Mouse (Mus musculus): Measurements from ENCODE around the gene Papss2.

Gene Papss2

GRCm38 (mm10) chr19:32595506-32596286 is at the start of gene Papss2:
Gene Papss2, plus strand, starts transcription at chr19:32595790.
- peak; percentile 68 to 79 for DNase-seq

GRCm38 (mm10) chr19:32547396-32547795 is 48.2 kb upstream of the Papss2 start:
- DNase-seq = no peak

GRCm38 (mm10) chr19:32548202-32548601 is 47.4 kb upstream of the Papss2 start:
- no peak for DNase-seq

GRCm38 (mm10) chr19:32550446-32550845 is 45.1 kb upstream of the Papss2 start:
- no peak for DNase-seq

- DNase-seq = no peak
Measured at GRCm38 (mm10) chr19:32551442-32551841, 44.1 kb upstream of the Papss2 start.

- no peak for DNase-seq
Measured at GRCm38 (mm10) chr19:32552106-32552505, 43.5 kb upstream of the Papss2 start.

GRCm38 (mm10) chr19:32553310-32553709 is 42.3 kb upstream of the Papss2 start:
- DNase-seq = no peak

GRCm38 (mm10) chr19:32555257-32555656 is 40.3 kb upstream of the Papss2 start:
- no peak for DNase-seq

GRCm38 (mm10) chr19:32567025-32567424 is 28.6 kb upstream of the Papss2 start:
- no peak for DNase-seq

- no peak for DNase-seq
Measured at GRCm38 (mm10) chr19:32567447-32567846, 28.1 kb upstream of the Papss2 start.

GRCm38 (mm10) chr19:32568470-32568869 is 27.1 kb upstream of the Papss2 start:
- no peak for DNase-seq

GRCm38 (mm10) chr19:32568961-32569653 is 26.5 kb upstream of the Papss2 start:
- DNase-seq = no peak

- no peak for DNase-seq
Measured at GRCm38 (mm10) chr19:32569725-32570124, 25.9 kb upstream of the Papss2 start.

- no peak for DNase-seq
Measured at GRCm38 (mm10) chr19:32572191-32572590, 23.4 kb upstream of the Papss2 start.

- no peak for DNase-seq
Measured at GRCm38 (mm10) chr19:32573259-32573658, 22.3 kb upstream of the Papss2 start.

GRCm38 (mm10) chr19:32574846-32575245 is 20.7 kb upstream of the Papss2 start:
- DNase-seq = no peak

GRCm38 (mm10) chr19:32577749-32578148 is 17.8 kb upstream of the Papss2 start:
- no peak for DNase-seq

GRCm38 (mm10) chr19:32583091-32583766 is 12.4 kb upstream of the Papss2 start:
- no peak for DNase-seq

GRCm38 (mm10) chr19:32587727-32588126 is 7.9 kb upstream of the Papss2 start:
- DNase-seq = no peak

- no peak for DNase-seq
Measured at GRCm38 (mm10) chr19:32592749-32593148, 2.8 kb upstream of the Papss2 start.

- no peak for DNase-seq
Measured at GRCm38 (mm10) chr19:32593870-32594269, 1.7 kb upstream of the Papss2 start.

GRCm38 (mm10) chr19:32595131-32595505 is 472 bp upstream of the Papss2 start:
- no peak for DNase-seq

- DNase-seq = no peak
Measured at GRCm38 (mm10) chr19:32599006-32599405, 3.4 kb downstream of the Papss2 start.

GRCm38 (mm10) chr19:32599436-32599835 is 3.8 kb downstream of the Papss2 start:
- no peak for DNase-seq

Measured in lung, postnatal 4 days (tissue).